Mouse (Mus musculus): ENCODE data around the gene Zdhhc20. TPM values are rescaled to one million over a fixed set of nuclear protein-coding genes. Genes with fewer than 3 reads are reported as not detected.
"Not testable (repeated sequence)": the region's sequence is repeated elsewhere in the genome, so short reads cannot be mapped to it uniquely, and the experiment has no call there.

Gene Zdhhc20
- total and polyA plus RNA-seq, 3 experiments = 4.6 to 11.4 TPM; not detected in 1

GRCm38 (mm10) chr14:57859520-57859919, 30.6 kb downstream of the Zdhhc20 start:
- DNase-seq (ENCODE audit: low read depth, low spot score) = no peak
- TF ChIP-seq ELF1 (IDR thresholded peaks at IDR 0.05; ENCODE audit: low read depth, low read length) (no peak), POLR2A (IDR thresholded peaks at IDR 0.05; ENCODE audit: control insufficient read depth in 1 of 2, insufficient read depth in 1 of 2, low read depth in 1 of 2, low read length in 2 of 2, poor library complexity in 1 of 2) (no peak), ZMIZ1 (IDR thresholded peaks at IDR 0.05; ENCODE audit: low read depth, low read length) (no peak)
- Histone ChIP-seq H3K4me3 (ENCODE audit: control insufficient read depth in 1 of 2, insufficient read depth in 1 of 2, low read depth in 2 of 2, low read length in 2 of 2) (no peak overlapping the region), H3K27ac (ENCODE audit: control insufficient read depth, low read depth, low read length) (no peak overlapping the region), H3K79me2 (ENCODE audit: control insufficient read depth, insufficient read depth, low read length, poor library complexity) (no peaks in the 10 kb centered on the region), H3K27me3 (ENCODE audit: control insufficient read depth in 1 of 2, insufficient read depth in 2 of 2, low read length in 2 of 2) (no peaks in the 10 kb centered on the region), H3K9ac (ENCODE audit: control insufficient read depth, low read depth, low read length, poor library complexity, severe bottlenecking) (no peak overlapping the region), H3K4me1 (ENCODE audit: control insufficient read depth in 1 of 2, insufficient read depth in 2 of 2, low read length in 2 of 2) (peaks cover 3 to 12% of the 10 kb centered on the region in 2 experiments), H3K9me3 (replicated peaks; ENCODE audit: insufficient read depth, low read length) (no peaks in the 10 kb centered on the region), H3K36me3 (ENCODE audit: control insufficient read depth in 1 of 2, insufficient read depth in 2 of 2, low read length in 2 of 2) (peaks cover 0 to 10% of the 10 kb centered on the region in 2 experiments; a peak in 2 of 4 replicates)

GRCm38 (mm10) chr14:57858601-57859000, 31.5 kb downstream of the Zdhhc20 start:
- no peak for TF ChIP-seq BHLHE40 (IDR thresholded peaks at IDR 0.05; ENCODE audit: borderline replicate concordance, low read depth, low read length)
- peak; percentile 13; the same call in 1 of the 2 replicates for TF ChIP-seq ETS1 (IDR thresholded peaks at IDR 0.05; ENCODE audit: low read depth, low read length)
- no peaks in the 10 kb centered on the region for H3K27me3 ChIP-seq (ENCODE audit: control insufficient read depth in 1 of 2, insufficient read depth in 2 of 2, low read length in 2 of 2)
- H3K79me2 ChIP-seq (ENCODE audit: control insufficient read depth, insufficient read depth, low read length, poor library complexity) = no peaks in the 10 kb centered on the region
- H3K4me3 ChIP-seq (ENCODE audit: control insufficient read depth in 1 of 2, insufficient read depth in 1 of 2, low read depth in 2 of 2, low read length in 2 of 2) = no peak overlapping the region
- H3K9ac ChIP-seq (ENCODE audit: control insufficient read depth, low read depth, low read length, poor library complexity, severe bottlenecking) = no peak overlapping the region
- H3K36me3 ChIP-seq (ENCODE audit: control insufficient read depth in 1 of 2, insufficient read depth in 2 of 2, low read length in 2 of 2) = peaks cover 0 to 10% of the 10 kb centered on the region in 2 experiments; a peak in 2 of 4 replicates
- H3K4me1 ChIP-seq (ENCODE audit: control insufficient read depth in 1 of 2, insufficient read depth in 2 of 2, low read length in 2 of 2) = peaks cover 3 to 12% of the 10 kb centered on the region in 2 experiments
- DNase-seq (ENCODE audit: low read depth, low spot score) = peak; percentile 52
- no peaks in the 10 kb centered on the region for H3K9me3 ChIP-seq (replicated peaks; ENCODE audit: insufficient read depth, low read length)
- H3K27ac ChIP-seq (ENCODE audit: control insufficient read depth, low read depth, low read length) = no peak overlapping the region

GRCm38 (mm10) chr14:57856037-57856436, 34.0 kb downstream of the Zdhhc20 start:
- peak in 1 of 3 experiments; percentile 9; a peak in 1 of 6 replicates for TF ChIP-seq CTCF (IDR thresholded peaks at IDR 0.05 in 2 of 3, conservative IDR thresholded peaks at IDR 0.05 in 1 of 3; ENCODE audit: control insufficient read depth in 1 of 3, insufficient read depth in 1 of 3, low read depth in 2 of 3, low read length in 3 of 3, poor library complexity in 1 of 3, severe bottlenecking in 1 of 3)
- not testable (repeated sequence) for H3K27me3 ChIP-seq (ENCODE audit: control insufficient read depth in 1 of 2, insufficient read depth in 2 of 2, low read length in 2 of 2); H3K4me1 ChIP-seq (ENCODE audit: control insufficient read depth in 1 of 2, insufficient read depth in 2 of 2, low read length in 2 of 2); DNase-seq (ENCODE audit: low read depth, low spot score); H3K4me3 ChIP-seq (ENCODE audit: control insufficient read depth in 1 of 2, insufficient read depth in 1 of 2, low read depth in 2 of 2, low read length in 2 of 2); H3K36me3 ChIP-seq (ENCODE audit: control insufficient read depth in 1 of 2, insufficient read depth in 2 of 2, low read length in 2 of 2); H3K9ac ChIP-seq (ENCODE audit: control insufficient read depth, low read depth, low read length, poor library complexity, severe bottlenecking); H3K27ac ChIP-seq (ENCODE audit: control insufficient read depth, low read depth, low read length); H3K79me2 ChIP-seq (ENCODE audit: control insufficient read depth, insufficient read depth, low read length, poor library complexity); H3K9me3 ChIP-seq (replicated peaks; ENCODE audit: insufficient read depth, low read length)

- no peaks in the 10 kb centered on the region for H3K27me3 ChIP-seq (ENCODE audit: control insufficient read depth in 1 of 2, insufficient read depth in 2 of 2, low read length in 2 of 2)
- no peak for TF ChIP-seq POLR2AphosphoS5 (IDR thresholded peaks at IDR 0.05; ENCODE audit: borderline replicate concordance, low read depth, low read length)
- TF ChIP-seq ZMIZ1 (IDR thresholded peaks at IDR 0.05; ENCODE audit: low read depth, low read length) = no peak
- no peak for TF ChIP-seq MEF2A (IDR thresholded peaks at IDR 0.05; ENCODE audit: extremely low read depth, insufficient replicate concordance, low read depth, low read length, poor library complexity, severe bottlenecking)
- TF ChIP-seq POLR2A (IDR thresholded peaks at IDR 0.05; ENCODE audit: control insufficient read depth in 1 of 2, insufficient read depth in 1 of 2, low read depth in 1 of 2, low read length in 2 of 2, poor library complexity in 1 of 2) = no peak
- no peak for TF ChIP-seq GATA1 (IDR thresholded peaks at IDR 0.05; ENCODE audit: low read depth, low read length)
- TF ChIP-seq CHD2 (IDR thresholded peaks at IDR 0.05; ENCODE audit: low read length) = no peak
- no peak for TF ChIP-seq ZC3H11A (IDR thresholded peaks at IDR 0.05; ENCODE audit: low read depth, low read length)
- no peak for TF ChIP-seq ZNF384 (IDR thresholded peaks at IDR 0.05; ENCODE audit: low read depth, low read length)
- no peak for TF ChIP-seq MYB (IDR thresholded peaks at IDR 0.05; ENCODE audit: low read depth, low read length)
- TF ChIP-seq ETS1 (IDR thresholded peaks at IDR 0.05; ENCODE audit: low read depth, low read length) = no peak
- no peak for TF ChIP-seq GABPA (IDR thresholded peaks at IDR 0.05; ENCODE audit: low read depth, low read length)
Observed at GRCm38 (mm10) chr14:57852961-57853360, 37.1 kb downstream of the Zdhhc20 start.

More at GRCm38 (mm10) chr14:57852961-57853360, 37.1 kb downstream of the Zdhhc20 start:
- Histone ChIP-seq H3K79me2 (ENCODE audit: control insufficient read depth, insufficient read depth, low read length, poor library complexity) (no peaks in the 10 kb centered on the region), H3K9me3 (replicated peaks; ENCODE audit: insufficient read depth, low read length) (no peaks in the 10 kb centered on the region), H3K36me3 (ENCODE audit: control insufficient read depth in 1 of 2, insufficient read depth in 2 of 2, low read length in 2 of 2) (peaks cover 0 to 2% of the 10 kb centered on the region in 2 experiments; a peak in 3 of 4 replicates), H3K27ac (ENCODE audit: control insufficient read depth, low read depth, low read length) (no peak overlapping the region), H3K9ac (ENCODE audit: control insufficient read depth, low read depth, low read length, poor library complexity, severe bottlenecking) (no peak overlapping the region), H3K4me1 (ENCODE audit: control insufficient read depth in 1 of 2, insufficient read depth in 2 of 2, low read length in 2 of 2) (0 out of 4 replicates have a peak, but pooled peaks cover 0 to 3% of the 10 kb centered on the region in 2 experiments), H3K4me3 (ENCODE audit: control insufficient read depth in 1 of 2, insufficient read depth in 1 of 2, low read depth in 2 of 2, low read length in 2 of 2) (no peak overlapping the region)
- DNase-seq (ENCODE audit: low read depth, low spot score) = no peak

Measured in MEL (cell line).